Mouse (Mus musculus): ENCODE data around the gene Lmna.

GRCm38 (mm10) chr3:88437454-88437853 lies 72.3 kb downstream of the Lmna start:
- no peak for TF ChIP-seq CTCF (IDR thresholded peaks at IDR 0.05; ENCODE audit: borderline replicate concordance, insufficient read depth, low read depth, low read length)
- no peak for TF ChIP-seq POLR2A (IDR thresholded peaks at IDR 0.05; ENCODE audit: borderline replicate concordance, insufficient read depth, low read length)
